12 mouse cellular contexts compared by ENCODE assay signal in genomic region chr2:131423616-131424320, GRCm38 (mm10).
DNase-seq lines count a peak whose midpoint lies in the region; ATAC-seq and TF ChIP-seq lines count a peak whose summit lies in the region.
"Had no signal": no experiment of that assay in that cellular context is flagged by ENCODE, and none has a peak within 500 bp of the region (broad histone marks: within the 10 kb centered on the region; RNA-seq: fewer than 3 reads in every experiment).

No protein-coding gene starts in this region.

- no peak overlapping the region for H3K9ac ChIP-seq in intestine, embryonic 15.5 days
- no peak overlapping the region for H3K9ac ChIP-seq in intestine, embryonic 16.5 days (ENCODE audit: low read depth, low read length)
- H3K9ac ChIP-seq in ES-E14 (ENCODE audit: insufficient read depth, low read depth, low read length, poor library complexity, severe bottlenecking) = no peak overlapping the region
- H3K9ac ChIP-seq in kidney, embryonic 16.5 days (replicated peaks; ENCODE audit: low read length) = no peak overlapping the region
- H3K9ac ChIP-seq in forebrain, embryonic 16.5 days (replicated peaks; ENCODE audit: low read depth, low read length) = no peak overlapping the region

- no peak overlapping the region for H3K27ac ChIP-seq in intestine, embryonic 15.5 days
- no peak overlapping the region for H3K27ac ChIP-seq in intestine, embryonic 16.5 days (ENCODE audit: low read length)
- H3K27ac ChIP-seq in ES-E14 (ENCODE audit: insufficient read depth, low read depth, low read length, poor library complexity, severe bottlenecking) = no peak overlapping the region
- H3K27ac ChIP-seq in kidney, embryonic 16.5 days (ENCODE audit: low read length) = no peak overlapping the region
- no peak overlapping the region for H3K27ac ChIP-seq in forebrain, embryonic 16.5 days (ENCODE audit: low read length)
- H3K27ac ChIP-seq: hindbrain, embryonic 13.5 days; midbrain, embryonic 12.5 days had no signal

- H3K4me1 ChIP-seq in intestine, embryonic 15.5 days (replicated peaks) = no peaks in the 10 kb centered on the region
- H3K4me1 ChIP-seq in intestine, embryonic 16.5 days (ENCODE audit: control insufficient read depth, insufficient read depth, low read length) = no peaks in the 10 kb centered on the region
- 0 out of 4 replicates have a peak, but pooled peaks cover 2% of the 10 kb centered on the region in 2 experiments for H3K4me1 ChIP-seq in ES-E14 (ENCODE audit: control insufficient read depth in 2 of 2, insufficient read depth in 2 of 2, low read length in 2 of 2, poor library complexity in 1 of 2)
- no peaks in the 10 kb centered on the region for H3K4me1 ChIP-seq in kidney, embryonic 16.5 days (ENCODE audit: insufficient read depth, low read length)
- no peaks in the 10 kb centered on the region for H3K4me1 ChIP-seq in forebrain, embryonic 16.5 days (replicated peaks; ENCODE audit: control insufficient read depth, insufficient read depth, low read length)
- H3K4me1 ChIP-seq: heart, embryonic 15.5 days; hindbrain, embryonic 13.5 days; midbrain, embryonic 12.5 days had no signal

- in situ Hi-C loops in ES-E14 (cut with MboI; ENCODE audit: low sequenced_read_pairs in 2 of 2, unreplicated experiment in 2 of 2) = no loop called here

- ATAC-seq in intestine, embryonic 15.5 days = peak; percentile 35; the same call in 1 of the 2 replicates
- ATAC-seq in intestine, embryonic 16.5 days = no peak
- ATAC-seq in common myeloid progenitor, adult 5-6 weeks (replicated peaks; ENCODE audit: low read depth, poor library complexity, severe bottlenecking) = peak; percentile 31
- peak; percentile 81 for ATAC-seq in neutrophil, adult 5-6 weeks (ENCODE audit: extremely low read depth, insufficient number of reproducible peaks, low FRiP score, poor library complexity, severe bottlenecking)
- no peak for ATAC-seq in kidney, embryonic 16.5 days (ENCODE audit: low FRiP score, low TSS enrichment)
- no peak for ATAC-seq in forebrain, embryonic 16.5 days

- 71% methylated on average over 11 of the region's 11 CpGs for WGBS in intestine, embryonic 15.5 days
- 72% methylated on average over 11 of the region's 11 CpGs for WGBS in intestine, embryonic 16.5 days
- whole genome bisulfite sequencing in kidney, embryonic 16.5 days = 69% methylated on average over 11 of the region's 11 CpGs
- 88% methylated on average over 11 of the region's 11 CpGs for WGBS in forebrain, embryonic 16.5 days

- no peak for DNase-seq in ES-E14 (ENCODE audit: low read depth, low spot score)
- DNase-seq: kidney, adult 2 months had no signal

- H3K27me3 ChIP-seq in intestine, embryonic 15.5 days (replicated peaks) = no peaks in the 10 kb centered on the region
- H3K27me3 ChIP-seq in intestine, embryonic 16.5 days (replicated peaks; ENCODE audit: control insufficient read depth, insufficient read depth, low read length) = no peaks in the 10 kb centered on the region
- no peaks in the 10 kb centered on the region for H3K27me3 ChIP-seq in kidney, embryonic 16.5 days (ENCODE audit: insufficient read depth, low read length)
- no peaks in the 10 kb centered on the region for H3K27me3 ChIP-seq in forebrain, embryonic 16.5 days (replicated peaks; ENCODE audit: control insufficient read depth, insufficient read depth, low read length)
- H3K27me3 ChIP-seq: heart, embryonic 15.5 days; hindbrain, embryonic 13.5 days; midbrain, embryonic 12.5 days had no signal

- no peaks in the 10 kb centered on the region for H3K9me3 ChIP-seq in intestine, embryonic 15.5 days
- H3K9me3 ChIP-seq in intestine, embryonic 16.5 days (ENCODE audit: control insufficient read depth, low read length) = no peaks in the 10 kb centered on the region
- H3K9me3 ChIP-seq in ES-E14 (ENCODE audit: control insufficient read depth, insufficient read depth, low read depth, low read length) = no peaks in the 10 kb centered on the region
- H3K9me3 ChIP-seq in kidney, embryonic 16.5 days (ENCODE audit: low read length) = no peaks in the 10 kb centered on the region
- no peaks in the 10 kb centered on the region for H3K9me3 ChIP-seq in forebrain, embryonic 16.5 days (ENCODE audit: control insufficient read depth, low read length)
- H3K9me3 ChIP-seq: embryonic facial prominence, embryonic 10.5 days; heart, embryonic 15.5 days; hindbrain, embryonic 13.5 days; midbrain, embryonic 12.5 days had no signal

- H3K4me3 ChIP-seq in intestine, embryonic 15.5 days (replicated peaks) = no peak overlapping the region
- no peak overlapping the region for H3K4me3 ChIP-seq in intestine, embryonic 16.5 days (ENCODE audit: low read length)
- H3K4me3 ChIP-seq in ES-E14 (ENCODE audit: insufficient read depth in 1 of 2, low read depth in 1 of 2, low read length in 2 of 2, poor library complexity in 1 of 2, severe bottlenecking in 1 of 2) = no peak overlapping the region
- no peak overlapping the region for H3K4me3 ChIP-seq in kidney, embryonic 16.5 days (ENCODE audit: low read length)
- no peak overlapping the region for H3K4me3 ChIP-seq in forebrain, embryonic 16.5 days (replicated peaks; ENCODE audit: low read length)

- no peaks in the 10 kb centered on the region for H3K36me3 ChIP-seq in intestine, embryonic 15.5 days
- no peaks in the 10 kb centered on the region for H3K36me3 ChIP-seq in intestine, embryonic 16.5 days (ENCODE audit: control insufficient read depth, insufficient read depth, low read length)
- H3K36me3 ChIP-seq in ES-E14 (ENCODE audit: control insufficient read depth, insufficient read depth, low read length, poor library complexity, severe bottlenecking) = no peaks in the 10 kb centered on the region
- no peaks in the 10 kb centered on the region for H3K36me3 ChIP-seq in kidney, embryonic 16.5 days (ENCODE audit: insufficient read depth, low read length)
- no peaks in the 10 kb centered on the region for H3K36me3 ChIP-seq in forebrain, embryonic 16.5 days (ENCODE audit: control insufficient read depth, insufficient read depth)
- H3K36me3 ChIP-seq: embryonic facial prominence, embryonic 10.5 days; heart, embryonic 15.5 days; hindbrain, embryonic 13.5 days; midbrain, embryonic 12.5 days had no signal

- no peak overlapping the region for H3K4me2 ChIP-seq in intestine, embryonic 15.5 days (replicated peaks)
- H3K4me2 ChIP-seq in intestine, embryonic 16.5 days (ENCODE audit: low read depth, low read length) = no peak overlapping the region
- no peak overlapping the region for H3K4me2 ChIP-seq in kidney, embryonic 16.5 days (replicated peaks; ENCODE audit: low read depth, low read length)
- H3K4me2 ChIP-seq in forebrain, embryonic 16.5 days (ENCODE audit: low read length) = no peak overlapping the region

TF ChIP-seq in ES-E14, 5 proteins besides CTCF, POLR2A, EP300 and RAD21:
- TF ChIP-seq ZNF384 (IDR thresholded peaks at IDR 0.05; ENCODE audit: low read depth, low read length) = 0 out of 2 replicates have a peak, but pooled peaks have one; percentile 50
- TF ChIP-seq CHD2 (IDR thresholded peaks at IDR 0.05; ENCODE audit: low read depth, low read length) = no peak

Comparison
In these comparisons a context has a peak if more than half of its experiments do, and no peak if none do; other contexts are left out.
1. ATAC-seq: peak in intestine, embryonic 15.5 days (single experiment), common myeloid progenitor, adult 5-6 weeks (single experiment) and neutrophil, adult 5-6 weeks (single experiment); none in intestine, embryonic 16.5 days (single experiment), kidney, embryonic 16.5 days (single experiment) and forebrain, embryonic 16.5 days (single experiment).